Mouse (Mus musculus): ENCODE results near the gene Wdr83os. TPM values are rescaled to one million over a fixed set of nuclear protein-coding genes. Genes with fewer than 3 reads are reported as not detected.

Wdr83os gene
- polyA plus RNA-seq, 1 experiment = 102 TPM

DNA sequence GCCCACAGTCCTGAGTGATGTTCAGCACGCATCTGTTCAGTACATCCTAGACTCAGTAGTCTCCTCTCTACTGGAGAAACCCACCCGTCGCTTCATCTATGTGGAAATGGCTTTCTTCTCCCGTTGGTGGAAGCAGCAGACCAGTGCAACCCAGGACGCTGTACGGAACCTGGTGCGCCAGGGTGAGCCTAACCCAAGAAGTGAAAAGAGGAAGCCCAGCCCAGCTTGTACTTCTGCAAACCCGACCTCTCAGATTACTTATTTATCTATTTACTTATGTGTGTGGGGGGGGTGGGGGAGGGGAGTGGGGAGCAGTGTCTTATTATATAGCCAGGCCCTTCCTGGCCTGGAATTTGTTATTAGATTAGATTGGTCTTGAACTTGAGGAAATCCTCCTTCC lies 4.1 kb downstream of the Wdr83os start:
- Histone ChIP-seq H3K4me3 (replicated peaks; ENCODE audit: insufficient read depth, low read depth, low read length) (no peak overlapping the region), H3K4me1 (ENCODE audit: control insufficient read depth, insufficient read depth, low read length) (peaks cover 10% of the 10 kb centered on the region; the same call in 1 of the 2 replicates), H3K27me3 (ENCODE audit: control insufficient read depth, insufficient read depth, low read length) (no peaks in the 10 kb centered on the region), H3K27ac (ENCODE audit: insufficient read depth, low read length) (no peak overlapping the region)
- TF ChIP-seq POLR2A (IDR thresholded peaks at IDR 0.05; ENCODE audit: borderline replicate concordance, insufficient read depth, low read length) = no peak
- TF ChIP-seq CTCF (IDR thresholded peaks at IDR 0.05; ENCODE audit: borderline replicate concordance, insufficient read depth, low read depth, low read length) = no peak
- 90% methylated on average over 8 of the region's 8 CpGs for WGBS
- no peak for DNase-seq

DNA sequence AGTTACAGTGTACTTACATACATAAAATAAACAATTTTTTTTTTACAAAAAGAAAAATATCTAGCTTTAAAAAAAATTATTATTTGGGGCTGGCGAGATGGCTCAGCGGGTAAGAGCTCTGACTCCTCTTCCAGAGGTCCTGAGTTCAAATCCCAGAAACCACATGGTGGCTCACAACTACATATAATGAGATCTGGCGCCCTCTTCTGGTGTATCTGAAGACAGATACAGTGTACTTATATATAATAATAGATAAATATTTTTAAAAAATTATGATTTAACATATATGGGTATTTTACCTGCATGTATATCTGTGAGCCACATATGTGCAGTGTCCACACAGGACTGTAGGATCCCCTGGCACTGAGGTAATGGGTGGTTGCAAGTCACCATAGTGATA lies 5.7 kb downstream of the Wdr83os start:
- H3K4me3 ChIP-seq (replicated peaks; ENCODE audit: insufficient read depth, low read depth, low read length) = no peak overlapping the region
- TF ChIP-seq CTCF (IDR thresholded peaks at IDR 0.05; ENCODE audit: borderline replicate concordance, insufficient read depth, low read depth, low read length) (no peak), POLR2A (IDR thresholded peaks at IDR 0.05; ENCODE audit: borderline replicate concordance, insufficient read depth, low read length) (no peak)
- 82% methylated on average over 3 of the region's 3 CpGs for WGBS

DNA sequence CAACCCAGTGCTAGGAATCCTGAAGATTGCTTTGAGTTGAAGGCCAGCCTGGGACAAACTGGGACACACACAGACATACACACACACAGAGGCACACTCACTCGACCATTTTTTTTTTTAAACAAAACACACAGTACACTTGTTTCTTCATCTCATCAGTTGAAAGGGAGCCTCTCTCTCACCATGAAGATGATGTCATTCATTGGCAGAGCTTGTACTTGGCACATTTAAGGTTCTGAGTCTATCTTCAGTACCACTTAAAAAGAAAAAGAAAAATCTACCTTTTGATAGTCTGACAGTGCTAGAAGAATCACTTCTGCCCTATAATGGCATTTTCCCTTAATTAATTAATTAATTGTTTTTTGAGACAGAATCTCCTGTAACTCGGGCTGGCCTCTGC lies 8.2 kb downstream of the Wdr83os start:
- Histone ChIP-seq H3K27ac (ENCODE audit: insufficient read depth, low read length) (no peak overlapping the region), H3K4me3 (replicated peaks; ENCODE audit: insufficient read depth, low read depth, low read length) (no peak overlapping the region), H3K4me1 (ENCODE audit: control insufficient read depth, insufficient read depth, low read length) (0 out of 2 replicates have a peak, but pooled peaks cover 5% of the 10 kb centered on the region), H3K27me3 (ENCODE audit: control insufficient read depth, insufficient read depth, low read length) (no peaks in the 10 kb centered on the region)
- WGBS = 72% methylated on average over 2 of the region's 2 CpGs
- DNase-seq = no peak
- TF ChIP-seq CTCF (IDR thresholded peaks at IDR 0.05; ENCODE audit: borderline replicate concordance, insufficient read depth, low read depth, low read length) (no peak), POLR2A (IDR thresholded peaks at IDR 0.05; ENCODE audit: borderline replicate concordance, insufficient read depth, low read length) (no peak)

More for the DNA sequence above, 5.7 kb downstream of the Wdr83os start:
- no peak for DNase-seq
- Histone ChIP-seq H3K27ac (ENCODE audit: insufficient read depth, low read length) (no peak overlapping the region), H3K4me1 (ENCODE audit: control insufficient read depth, insufficient read depth, low read length) (0 out of 2 replicates have a peak, but pooled peaks cover 7% of the 10 kb centered on the region), H3K27me3 (ENCODE audit: control insufficient read depth, insufficient read depth, low read length) (no peaks in the 10 kb centered on the region)

DNA sequence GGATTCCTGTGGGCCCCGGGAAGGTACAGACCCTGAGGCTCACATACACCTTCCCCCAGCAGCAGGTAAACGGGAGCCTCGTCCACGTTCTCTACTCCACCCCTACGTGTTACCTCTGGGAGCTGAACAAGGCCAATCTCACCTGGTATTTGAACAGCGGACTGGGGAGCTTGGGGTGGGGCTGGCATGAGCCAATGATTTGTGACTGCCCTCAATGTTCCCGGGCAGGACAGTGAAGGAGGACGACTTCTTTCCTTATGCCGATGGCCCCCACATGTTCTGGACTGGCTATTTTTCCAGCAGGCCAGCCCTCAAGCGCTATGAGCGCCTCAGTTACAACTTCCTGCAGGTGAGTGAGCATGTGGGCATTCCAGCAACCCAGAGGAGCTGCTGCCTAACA lies 10.3 kb downstream of the Wdr83os start:
- TF ChIP-seq POLR2A (IDR thresholded peaks at IDR 0.05; ENCODE audit: borderline replicate concordance, insufficient read depth, low read length) (no peak), CTCF (IDR thresholded peaks at IDR 0.05; ENCODE audit: borderline replicate concordance, insufficient read depth, low read depth, low read length) (no peak)
- 93% methylated on average over 11 of the region's 11 CpGs for WGBS
- Histone ChIP-seq H3K4me1 (ENCODE audit: control insufficient read depth, insufficient read depth, low read length) (no peaks in the 10 kb centered on the region), H3K4me3 (replicated peaks; ENCODE audit: insufficient read depth, low read depth, low read length) (no peak overlapping the region), H3K27me3 (ENCODE audit: control insufficient read depth, insufficient read depth, low read length) (no peaks in the 10 kb centered on the region), H3K27ac (ENCODE audit: insufficient read depth, low read length) (no peak overlapping the region)
- DNase-seq = no peak

DNA sequence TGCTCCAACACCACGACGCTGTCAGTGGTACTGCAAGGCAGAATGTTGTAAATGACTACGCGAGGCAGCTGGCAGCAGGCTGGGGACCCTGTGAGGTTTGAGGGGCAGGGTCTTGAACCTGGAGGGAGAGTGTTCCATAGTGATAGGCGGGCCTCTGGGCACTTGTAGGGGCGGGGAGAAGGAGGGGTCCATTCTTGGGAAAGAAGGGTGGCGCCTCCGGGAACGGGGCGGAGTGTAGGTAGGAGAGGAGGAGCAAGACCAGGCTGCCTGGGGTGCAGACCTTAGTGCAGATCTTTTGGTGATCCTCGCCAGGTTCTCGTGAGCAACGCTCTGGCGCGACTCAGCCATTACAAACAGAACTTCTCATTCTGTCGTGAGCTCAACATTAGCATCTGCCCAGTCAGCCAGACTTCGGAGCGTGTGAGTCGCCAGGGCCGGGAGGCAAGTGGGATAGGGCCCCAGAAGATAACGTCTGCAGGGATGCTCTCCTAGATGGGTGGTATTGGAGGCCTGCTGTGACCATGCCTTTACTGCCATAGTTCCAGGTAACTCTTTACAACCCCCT lies 11.1 kb downstream of the Wdr83os start:
- TF ChIP-seq POLR2A (IDR thresholded peaks at IDR 0.05; ENCODE audit: borderline replicate concordance, insufficient read depth, low read length) = no peak
- no peak for TF ChIP-seq CTCF (IDR thresholded peaks at IDR 0.05; ENCODE audit: borderline replicate concordance, insufficient read depth, low read depth, low read length)
- no peak for DNase-seq
- no peak overlapping the region for H3K4me3 ChIP-seq (replicated peaks; ENCODE audit: insufficient read depth, low read depth, low read length)
- H3K4me1 ChIP-seq (ENCODE audit: control insufficient read depth, insufficient read depth, low read length) = no peaks in the 10 kb centered on the region
- no peak overlapping the region for H3K27ac ChIP-seq (ENCODE audit: insufficient read depth, low read length)
- H3K27me3 ChIP-seq (ENCODE audit: control insufficient read depth, insufficient read depth, low read length) = no peaks in the 10 kb centered on the region
- WGBS = 25% methylated on average over 21 of the region's 21 CpGs

DNA sequence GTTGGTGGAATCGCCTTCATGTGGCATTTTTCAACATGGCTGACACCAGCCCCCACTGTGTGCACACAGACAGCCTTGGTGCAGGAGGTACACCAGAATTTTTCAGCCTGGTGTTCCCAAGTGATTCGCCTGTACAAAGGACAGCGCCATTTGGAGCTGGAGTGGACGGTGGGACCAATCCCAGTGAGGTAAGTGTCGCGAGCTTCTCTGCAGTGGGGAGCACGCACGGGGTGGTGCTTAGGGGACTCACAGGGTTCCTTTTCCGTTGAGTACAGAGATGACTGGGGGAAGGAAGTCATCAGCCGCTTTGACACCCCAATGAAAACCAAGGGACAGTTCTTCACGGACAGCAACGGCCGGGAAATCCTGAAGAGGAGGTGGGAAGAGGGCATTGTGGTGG lies 14.5 kb downstream of the Wdr83os start:
- 93% methylated on average over 13 of the region's 13 CpGs for WGBS
- TF ChIP-seq CTCF (IDR thresholded peaks at IDR 0.05; ENCODE audit: borderline replicate concordance, insufficient read depth, low read depth, low read length) (no peak), POLR2A (IDR thresholded peaks at IDR 0.05; ENCODE audit: borderline replicate concordance, insufficient read depth, low read length) (no peak)
- no peak overlapping the region for H3K4me3 ChIP-seq (replicated peaks; ENCODE audit: insufficient read depth, low read depth, low read length)
- H3K4me1 ChIP-seq (ENCODE audit: control insufficient read depth, insufficient read depth, low read length) = no peaks in the 10 kb centered on the region
- no peak for DNase-seq
- no peak overlapping the region for H3K27ac ChIP-seq (ENCODE audit: insufficient read depth, low read length)
- H3K27me3 ChIP-seq (ENCODE audit: control insufficient read depth, insufficient read depth, low read length) = no peaks in the 10 kb centered on the region

DNA sequence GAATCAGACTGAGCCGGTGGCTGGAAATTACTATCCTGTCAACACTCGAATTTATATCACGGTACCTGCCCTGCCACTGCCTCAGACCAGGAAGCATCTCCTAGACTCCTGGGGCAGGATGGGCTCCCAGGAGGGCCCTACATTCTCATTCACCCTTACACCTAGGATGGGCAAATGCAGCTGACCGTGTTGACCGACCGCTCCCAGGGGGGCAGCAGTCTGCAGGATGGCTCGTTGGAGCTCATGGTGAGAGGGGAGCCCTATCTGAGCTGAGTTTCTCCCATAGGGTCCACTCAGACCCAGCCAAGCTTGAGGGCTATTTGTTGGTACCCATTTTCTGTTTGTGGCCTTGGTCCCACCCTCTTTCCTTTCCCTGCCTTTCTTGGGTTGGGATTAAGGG lies 15.0 kb downstream of the Wdr83os start:
- Histone ChIP-seq H3K27ac (ENCODE audit: insufficient read depth, low read length) (no peak overlapping the region), H3K4me3 (replicated peaks; ENCODE audit: insufficient read depth, low read depth, low read length) (no peak overlapping the region), H3K4me1 (ENCODE audit: control insufficient read depth, insufficient read depth, low read length) (no peaks in the 10 kb centered on the region), H3K27me3 (ENCODE audit: control insufficient read depth, insufficient read depth, low read length) (no peaks in the 10 kb centered on the region)
- TF ChIP-seq POLR2A (IDR thresholded peaks at IDR 0.05; ENCODE audit: borderline replicate concordance, insufficient read depth, low read length) (no peak), CTCF (IDR thresholded peaks at IDR 0.05; ENCODE audit: borderline replicate concordance, insufficient read depth, low read depth, low read length) (no peak)
- DNase-seq = no peak
- 93% methylated on average over 7 of the region's 7 CpGs for WGBS

DNA sequence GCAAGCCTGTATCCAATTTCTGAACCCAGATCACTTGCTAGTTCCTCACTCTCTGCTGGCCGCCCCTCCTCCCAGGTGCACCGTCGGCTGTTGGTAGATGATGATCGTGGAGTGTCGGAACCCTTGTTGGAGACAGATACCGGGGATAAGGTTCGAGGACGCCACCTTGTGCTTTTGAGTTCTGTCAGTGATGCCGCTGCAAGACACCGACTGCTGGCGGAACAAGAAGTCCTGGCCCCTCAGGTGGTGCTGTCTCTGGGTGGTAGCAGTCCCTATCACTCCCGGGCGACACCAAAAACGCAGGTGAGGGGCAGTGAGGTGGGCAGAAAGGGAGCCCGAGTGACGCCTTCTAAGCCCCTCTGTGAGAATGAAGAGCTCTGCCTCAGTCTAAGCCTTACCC lies 15.7 kb downstream of the Wdr83os start:
- Histone ChIP-seq H3K27ac (ENCODE audit: insufficient read depth, low read length) (no peak overlapping the region), H3K4me1 (ENCODE audit: control insufficient read depth, insufficient read depth, low read length) (no peaks in the 10 kb centered on the region), H3K4me3 (replicated peaks; ENCODE audit: insufficient read depth, low read depth, low read length) (no peak overlapping the region), H3K27me3 (ENCODE audit: control insufficient read depth, insufficient read depth, low read length) (no peaks in the 10 kb centered on the region)
- 93% methylated on average over 16 of the region's 16 CpGs for WGBS
- TF ChIP-seq CTCF (IDR thresholded peaks at IDR 0.05; ENCODE audit: borderline replicate concordance, insufficient read depth, low read depth, low read length) (no peak), POLR2A (IDR thresholded peaks at IDR 0.05; ENCODE audit: borderline replicate concordance, insufficient read depth, low read length) (no peak)
- DNase-seq = no peak
